Mouse (Mus musculus) embryonic facial prominence, embryonic 11.5 days (tissue): ENCODE results near the gene Hspa12b. TPM values are rescaled to one million over a fixed set of nuclear protein-coding genes. Genes with fewer than 3 reads are reported as not detected.
A peak's percentile ranks its signal among the peaks of the same experiment; 100 is the strongest.

Experiments used
- ATAC-seq: fragments of 200-750 bp; cut with Nextera tagmentation; replicated peaks from 2 replicates; pipeline ENCODE4 v1.8.0; 2017; ENCODE audit warnings: low read depth; ENCODE audit not compliant: insufficient number of reproducible peaks, low FRiP score, low TSS enrichment
- DNase-seq: peaks from one replicate; pipeline ENCODE4 v3.0.0-alpha.2; 2015; ENCODE audit warnings: low spot score
- H3K27ac ChIP-seq: fragments of 300-500 bp; sonication (generic); replicated peaks from 2 replicates; pipeline ENCODE4 v1.5.1; 2014; ENCODE audit warnings: mild to moderate bottlenecking, low read depth, low read length, control low read depth
- H3K27me3 ChIP-seq: fragments of 300-500 bp; sonication (generic); 2 replicates; pipeline ENCODE4 v1.6.1; 2014; ENCODE audit warnings: mild to moderate bottlenecking, low read length, moderate library complexity, mixed read lengths; ENCODE audit not compliant: control insufficient read depth, insufficient read depth
- H3K36me3 ChIP-seq: fragments of 300-500 bp; sonication (generic); replicated peaks from 2 replicates; pipeline ENCODE4 v1.6.1; 2014; ENCODE audit warnings: low read depth, mild to moderate bottlenecking, low read length, moderate library complexity, mixed read lengths; ENCODE audit not compliant: control insufficient read depth, insufficient read depth
- H3K4me1 ChIP-seq: fragments of 300-500 bp; sonication (generic); 2 replicates; pipeline ENCODE4 v1.6.1; 2014; ENCODE audit warnings: low read length, mixed read lengths; ENCODE audit not compliant: control insufficient read depth, insufficient read depth
- H3K4me2 ChIP-seq: fragments of 300-500 bp; sonication (generic); 2 replicates; pipeline ENCODE4 v1.6.1; 2014; ENCODE audit warnings: low read depth, mild to moderate bottlenecking, control low read depth, low read length, moderate library complexity
- H3K4me3 ChIP-seq: fragments of 300-500 bp; sonication (generic); 2 replicates; pipeline ENCODE4 v1.5.1; 2014; ENCODE audit warnings: low read depth, low read length, control low read depth
- H3K9ac ChIP-seq: fragments of 300-500 bp; sonication (generic); replicated peaks from 2 replicates; pipeline ENCODE4 v1.6.1; 2014; ENCODE audit warnings: mild to moderate bottlenecking, control low read depth, low read length
- H3K9me3 ChIP-seq: fragments of 300-500 bp; sonication (generic); replicated peaks from 2 replicates; pipeline ENCODE4 v1.6.1; 2016; ENCODE audit warnings: mild to moderate bottlenecking, low read length, inconsistent platforms, mixed read lengths; ENCODE audit not compliant: control insufficient read depth
- WGBS: fragments of 180-500 bp; shearing (Covaris S2); extraction: QIAGEN DNeasy Blood & Tissue Kit; methylation state at CpG from one replicate; pipeline ENCODE4 v1.1.7; 2014; 5-methylcytosine and 5-hydroxymethylcytosine counted together
- polyA plus RNA-seq: library from polyadenylated mRNA; unstranded; fragments of >200 nt; fragmentation: Nextera tagmentation; extraction: Ambion mirVana; gene quantifications from 2 replicates; pipeline ENCODE4 v1.2.1, GENCODE M21; 2014

The Hspa12b gene
- polyA plus RNA-seq, 1 experiment from 2014 or later: 6.3 TPM

- H3K4me3 ChIP-seq: peak overlapping the region; percentile 77
- WGBS: 0% methylated on average over 18 of the region's 18 CpGs
- peaks cover 3% of the 10 kb centered on the region; the same call in 1 of the 2 replicates for H3K4me1 ChIP-seq
- H3K27me3 ChIP-seq: no peaks in the 10 kb centered on the region
- peak overlapping the region; percentile 81 for H3K9ac ChIP-seq
- peak; percentile 56 for ATAC-seq
- peak overlapping the region; percentile 56 for H3K27ac ChIP-seq
- H3K9me3 ChIP-seq: no peaks in the 10 kb centered on the region
- H3K4me2 ChIP-seq: peak overlapping the region; percentile 55
- peak; percentile 48 for DNase-seq
- no peaks in the 10 kb centered on the region for H3K36me3 ChIP-seq
These were observed 32.4 kb downstream of the Hspa12b start for GRCm38 (mm10) chr2:131159491-131159910.

- no peaks in the 10 kb centered on the region for H3K9me3 ChIP-seq
- ATAC-seq: peak; percentile 93
These were observed 33.0 kb downstream of the Hspa12b start, which contains the start of gene 1700037H04Rik for GRCm38 (mm10) chr2:131159938-131160581. TSS of gene 1700037H04Rik (minus strand) at chr2:131160081.

DNA sequence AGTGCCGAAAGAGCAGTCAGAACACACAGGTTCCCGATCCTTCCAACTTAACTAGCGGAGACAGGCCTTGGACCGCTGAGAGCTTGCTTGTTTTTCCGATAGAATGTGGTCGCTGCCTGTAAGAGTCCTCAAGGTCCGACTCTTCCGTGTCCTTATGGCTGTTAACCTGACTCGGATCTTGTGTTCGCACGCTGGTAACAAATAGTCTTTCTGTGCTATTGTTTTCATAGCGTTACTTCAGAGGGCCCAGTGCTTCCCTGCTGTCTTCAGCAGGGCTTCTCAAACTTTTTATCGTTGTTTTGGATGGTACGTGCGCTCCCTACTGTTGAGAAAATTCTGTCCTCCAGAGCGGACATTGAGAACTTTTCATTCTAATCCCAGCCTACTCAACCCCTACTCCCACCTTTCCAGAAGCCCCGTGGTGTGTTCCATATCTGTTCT is 33.6 kb downstream of the Hspa12b start:
- Histone ChIP-seq H3K9me3 (no peaks in the 10 kb centered on the region), H3K4me3 (peak overlapping the region; percentile 77), H3K27ac (peak overlapping the region; percentile 82), H3K36me3 (no peaks in the 10 kb centered on the region), H3K4me1 (peaks cover 3% of the 10 kb centered on the region; the same call in 1 of the 2 replicates), H3K4me2 (peak overlapping the region; percentile 88), H3K9ac (peak overlapping the region; percentile 86), H3K27me3 (no peaks in the 10 kb centered on the region)
- DNase-seq (peak; percentile 45), ATAC-seq (peak; percentile 15; the same call in 1 of the 2 replicates)
- WGBS: under 1% methylated on average over 17 of the region's 17 CpGs

More at GRCm38 (mm10) chr2:131159938-131160581, 33.0 kb downstream of the Hspa12b start, which contains the start of gene 1700037H04Rik:
- Histone ChIP-seq H3K4me2 (peak within 1 kb of the TSS; percentile 88), H3K36me3 (no peaks in the 10 kb centered on the region), H3K4me1 (peaks cover 3% of the 10 kb centered on the region; the same call in 1 of the 2 replicates), H3K27me3 (no peaks in the 10 kb centered on the region), H3K9ac (peak within 1 kb of the TSS; percentile 86), H3K4me3 (peak within 1 kb of the TSS; percentile 77), H3K27ac (peak within 1 kb of the TSS; percentile 82)
- peak; percentile 100 for DNase-seq
- WGBS: under 1% methylated on average over 54 of the region's 54 CpGs

- Histone ChIP-seq H3K4me3 (no peak overlapping the region), H3K27ac (no peak overlapping the region), H3K27me3 (no peaks in the 10 kb centered on the region), H3K4me1 (0 out of 2 replicates have a peak, but pooled peaks cover under 1% of the 10 kb centered on the region), H3K9ac (no peak overlapping the region), H3K36me3 (no peaks in the 10 kb centered on the region), H3K9me3 (no peaks in the 10 kb centered on the region), H3K4me2 (no peak overlapping the region)
- 69% methylated on average over 7 of the region's 7 CpGs for WGBS
- ATAC-seq (no peak), DNase-seq (no peak)
These were observed 36.8 kb downstream of the Hspa12b start for GRCm38 (mm10) chr2:131163924-131164323.

- no peak for DNase-seq
- H3K4me2 ChIP-seq: no peak overlapping the region
- no peak overlapping the region for H3K4me3 ChIP-seq
- H3K36me3 ChIP-seq: no peaks in the 10 kb centered on the region
- no peak for ATAC-seq
- H3K9ac ChIP-seq: no peak overlapping the region
- no peaks in the 10 kb centered on the region for H3K4me1 ChIP-seq
- no peaks in the 10 kb centered on the region for H3K9me3 ChIP-seq
- H3K27ac ChIP-seq: no peak overlapping the region
- 81% methylated on average over 2 of the region's 2 CpGs for WGBS
- peaks cover 1% of the 10 kb centered on the region for H3K27me3 ChIP-seq
These were observed 39.1 kb downstream of the Hspa12b start for GRCm38 (mm10) chr2:131166172-131166571.

- no peak for ATAC-seq
- H3K4me3 ChIP-seq: no peak overlapping the region
- no peak for DNase-seq
- H3K36me3 ChIP-seq: no peaks in the 10 kb centered on the region
- no peak overlapping the region for H3K27ac ChIP-seq
- H3K4me2 ChIP-seq: no peak overlapping the region
- no peak overlapping the region for H3K9ac ChIP-seq
- peaks cover 19% of the 10 kb centered on the region for H3K27me3 ChIP-seq
- no peaks in the 10 kb centered on the region; the same call in 1 of the 2 replicates for H3K4me1 ChIP-seq
- WGBS: 82% methylated on average over 6 of the region's 6 CpGs
- H3K9me3 ChIP-seq: no peaks in the 10 kb centered on the region
These were observed 40.9 kb downstream of the Hspa12b start for GRCm38 (mm10) chr2:131167984-131168383.

GRCm38 (mm10) chr2:131168914-131169313 is 41.8 kb downstream of the Hspa12b start:
- DNase-seq (no peak), ATAC-seq (no peak)
- H3K27ac ChIP-seq: no peak overlapping the region
- H3K9ac ChIP-seq: no peak overlapping the region
- no peak overlapping the region for H3K4me3 ChIP-seq
- 55% methylated on average over 1 of the region's 1 CpGs for WGBS
- H3K4me1 ChIP-seq: no peaks in the 10 kb centered on the region; the same call in 1 of the 2 replicates
- no peaks in the 10 kb centered on the region for H3K9me3 ChIP-seq
- H3K27me3 ChIP-seq: peaks cover 25% of the 10 kb centered on the region
- no peaks in the 10 kb centered on the region for H3K36me3 ChIP-seq
- no peak overlapping the region for H3K4me2 ChIP-seq

DNA sequence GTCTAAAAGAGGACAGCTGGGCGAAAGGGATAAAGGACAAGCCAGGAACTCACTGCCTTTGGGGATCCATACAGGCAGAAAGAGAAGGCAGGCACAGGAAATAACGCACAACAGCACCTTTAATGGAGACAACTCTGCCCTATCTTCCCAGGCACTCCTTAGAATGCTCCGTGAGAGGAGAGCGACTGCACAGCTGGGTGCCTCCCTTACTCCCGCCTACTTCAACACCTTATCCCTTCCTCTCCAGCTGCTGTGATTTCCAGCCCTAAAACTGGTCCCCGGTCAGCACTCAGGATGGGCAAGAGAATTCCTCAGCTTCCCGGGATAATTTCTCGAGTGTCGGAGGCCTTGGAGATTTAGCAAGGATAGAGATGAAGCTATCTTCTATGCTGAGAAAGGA is 43.9 kb downstream of the Hspa12b start:
- no peak overlapping the region for H3K27ac ChIP-seq
- peak overlapping the region; percentile 44 for H3K4me2 ChIP-seq
- 13% methylated on average over 9 of the region's 9 CpGs for whole genome bisulfite sequencing
- H3K4me3 ChIP-seq: no peak overlapping the region
- H3K27me3 ChIP-seq: peaks cover 25% of the 10 kb centered on the region
- DNase-seq (no peak), ATAC-seq (no peak)
- no peaks in the 10 kb centered on the region; the same call in 1 of the 2 replicates for H3K4me1 ChIP-seq
- no peaks in the 10 kb centered on the region for H3K9me3 ChIP-seq
- H3K9ac ChIP-seq: no peak overlapping the region
- no peaks in the 10 kb centered on the region for H3K36me3 ChIP-seq
